Mouse (Mus musculus): ENCODE measurements around the gene Cacnb3. TPM values are rescaled to one million over a fixed set of nuclear protein-coding genes. Genes with fewer than 3 reads are reported as not detected.

Cacnb3 gene
- polyA plus RNA-seq, 1 experiment from 2014 or later: 21.9 TPM

- peak overlapping the region; percentile 36; the same call in 1 of the 2 replicates for H3K27ac ChIP-seq (ENCODE audit: low read length)
- no peak overlapping the region for H3K4me3 ChIP-seq (ENCODE audit: low read length)
- no peaks in the 10 kb centered on the region for H3K9me3 ChIP-seq (ENCODE audit: control insufficient read depth, low read length)
- no peak overlapping the region for H3K9ac ChIP-seq (ENCODE audit: low read length)
- peaks cover 30% of the 10 kb centered on the region for H3K4me1 ChIP-seq (replicated peaks; ENCODE audit: control insufficient read depth, insufficient read depth, low read length)
- H3K4me2 ChIP-seq (ENCODE audit: low read depth, low read length): no peak overlapping the region
- H3K27me3 ChIP-seq (ENCODE audit: control insufficient read depth, insufficient read depth, low read depth, low read length): peaks cover 20% of the 10 kb centered on the region
- WGBS: 38% methylated on average over 6 of the region's 6 CpGs
- no peak for ATAC-seq (ENCODE audit: low read depth)
- H3K36me3 ChIP-seq (ENCODE audit: control insufficient read depth, insufficient read depth, low read length): no peaks in the 10 kb centered on the region
Measured at GRCm38 (mm10) chr15:98629464-98629863, 1.2 kb upstream of the Cacnb3 start.

GRCm38 (mm10) chr15:98631493-98631892 lies 853 bp downstream of the Cacnb3 start:
- H3K9me3 ChIP-seq (ENCODE audit: control insufficient read depth, low read length): no peaks in the 10 kb centered on the region
- no peaks in the 10 kb centered on the region for H3K36me3 ChIP-seq (ENCODE audit: control insufficient read depth, insufficient read depth, low read length)
- peak overlapping the region; percentile 66 for H3K9ac ChIP-seq (ENCODE audit: low read length)
- WGBS: under 1% methylated on average over 17 of the region's 18 CpGs
- peak; percentile 15; the same call in 1 of the 2 replicates for ATAC-seq (ENCODE audit: low read depth)
- peak overlapping the region; percentile 53 for H3K4me3 ChIP-seq (ENCODE audit: low read length)
- peak overlapping the region; percentile 65 for H3K4me2 ChIP-seq (ENCODE audit: low read depth, low read length)
- H3K4me1 ChIP-seq (replicated peaks; ENCODE audit: control insufficient read depth, insufficient read depth, low read length): peaks cover 37% of the 10 kb centered on the region
- peaks cover 24% of the 10 kb centered on the region for H3K27me3 ChIP-seq (ENCODE audit: control insufficient read depth, insufficient read depth, low read depth, low read length)
- no peak overlapping the region for H3K27ac ChIP-seq (ENCODE audit: low read length)

- Histone ChIP-seq H3K4me2 (ENCODE audit: low read depth, low read length) (peak overlapping the region; percentile 65), H3K4me3 (ENCODE audit: low read length) (peak overlapping the region; percentile 53), H3K27ac (ENCODE audit: low read length) (no peak overlapping the region), H3K9ac (ENCODE audit: low read length) (peak overlapping the region; percentile 66), H3K27me3 (ENCODE audit: control insufficient read depth, insufficient read depth, low read depth, low read length) (peaks cover 24% of the 10 kb centered on the region), H3K9me3 (ENCODE audit: control insufficient read depth, low read length) (no peaks in the 10 kb centered on the region), H3K36me3 (ENCODE audit: control insufficient read depth, insufficient read depth, low read length) (no peaks in the 10 kb centered on the region), H3K4me1 (replicated peaks; ENCODE audit: control insufficient read depth, insufficient read depth, low read length) (peaks cover 37% of the 10 kb centered on the region)
- 0% methylated on average over 25 of the region's 25 CpGs for WGBS
- ATAC-seq (ENCODE audit: low read depth): peak; percentile 78
Measured at GRCm38 (mm10) chr15:98632107-98632744, 1.6 kb downstream of the Cacnb3 start.

- no peak overlapping the region for H3K9ac ChIP-seq (ENCODE audit: low read length)
Measured at GRCm38 (mm10) chr15:98632921-98633320, 2.3 kb downstream of the Cacnb3 start.

GRCm38 (mm10) chr15:98633822-98634470 lies 3.3 kb downstream of the Cacnb3 start:
- Histone ChIP-seq H3K27me3 (ENCODE audit: control insufficient read depth, insufficient read depth, low read depth, low read length) (peaks cover 24% of the 10 kb centered on the region), H3K4me2 (ENCODE audit: low read depth, low read length) (peak overlapping the region; percentile 95), H3K9me3 (ENCODE audit: control insufficient read depth, low read length) (no peaks in the 10 kb centered on the region), H3K27ac (ENCODE audit: low read length) (peak overlapping the region; percentile 23; the same call in 1 of the 2 replicates), H3K36me3 (ENCODE audit: control insufficient read depth, insufficient read depth, low read length) (no peaks in the 10 kb centered on the region), H3K4me3 (ENCODE audit: low read length) (peak overlapping the region; percentile 81), H3K9ac (ENCODE audit: low read length) (peak overlapping the region; percentile 84), H3K4me1 (replicated peaks; ENCODE audit: control insufficient read depth, insufficient read depth, low read length) (peaks cover 34% of the 10 kb centered on the region)
- WGBS: under 1% methylated on average over 24 of the region's 25 CpGs
- no peak; the same call in 1 of the 2 replicates for ATAC-seq (ENCODE audit: low read depth)

More at GRCm38 (mm10) chr15:98632921-98633320, 2.3 kb downstream of the Cacnb3 start:
- Histone ChIP-seq H3K27me3 (ENCODE audit: control insufficient read depth, insufficient read depth, low read depth, low read length) (peaks cover 24% of the 10 kb centered on the region), H3K36me3 (ENCODE audit: control insufficient read depth, insufficient read depth, low read length) (no peaks in the 10 kb centered on the region), H3K27ac (ENCODE audit: low read length) (no peak overlapping the region), H3K4me1 (replicated peaks; ENCODE audit: control insufficient read depth, insufficient read depth, low read length) (peaks cover 37% of the 10 kb centered on the region), H3K9me3 (ENCODE audit: control insufficient read depth, low read length) (no peaks in the 10 kb centered on the region), H3K4me2 (ENCODE audit: low read depth, low read length) (peak overlapping the region; percentile 65), H3K4me3 (ENCODE audit: low read length) (peak overlapping the region; percentile 53)
- ATAC-seq (ENCODE audit: low read depth): no peak
- 4% methylated on average over 4 of the region's 4 CpGs for WGBS

DNA sequence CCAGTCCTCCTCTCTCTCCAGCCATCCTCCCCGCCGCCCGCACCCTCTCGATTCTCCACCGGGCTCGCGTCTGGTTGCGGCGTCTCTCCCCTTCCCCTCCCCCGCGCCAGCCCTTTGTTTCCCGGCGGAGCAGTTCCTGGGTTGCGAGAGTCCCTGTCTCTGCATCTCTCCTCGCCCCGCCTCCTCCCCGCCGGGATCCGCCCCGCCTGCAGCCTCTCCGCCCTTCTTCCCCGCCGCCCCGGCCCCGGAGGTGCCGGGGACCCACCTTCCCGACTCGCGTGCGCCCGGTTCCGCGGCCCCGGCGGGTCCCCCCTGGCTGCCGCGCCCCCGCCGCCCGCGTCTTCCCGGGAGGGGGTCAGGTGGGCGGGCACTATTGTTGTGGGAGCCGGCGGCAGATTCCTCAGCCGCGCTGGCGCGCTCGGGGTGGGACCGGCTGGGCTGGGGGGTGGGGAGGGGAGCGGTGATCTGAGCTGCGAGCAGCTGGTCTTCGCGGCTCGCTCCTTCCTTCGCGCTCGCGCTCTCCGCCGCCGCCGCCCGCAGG lies 4.0 kb downstream of the Cacnb3 start:
- Histone ChIP-seq H3K36me3 (ENCODE audit: control insufficient read depth, insufficient read depth, low read length) (no peaks in the 10 kb centered on the region), H3K4me3 (ENCODE audit: low read length) (peak overlapping the region; percentile 81), H3K27me3 (ENCODE audit: control insufficient read depth, insufficient read depth, low read depth, low read length) (peaks cover 24% of the 10 kb centered on the region), H3K9ac (ENCODE audit: low read length) (peak overlapping the region; percentile 84), H3K27ac (ENCODE audit: low read length) (peak overlapping the region; percentile 60), H3K4me2 (ENCODE audit: low read depth, low read length) (peak overlapping the region; percentile 95), H3K9me3 (ENCODE audit: control insufficient read depth, low read length) (no peaks in the 10 kb centered on the region), H3K4me1 (replicated peaks; ENCODE audit: control insufficient read depth, insufficient read depth, low read length) (peaks cover 32% of the 10 kb centered on the region)
- under 1% methylated on average over 51 of the region's 65 CpGs for WGBS
- ATAC-seq (ENCODE audit: low read depth): peak; percentile 68

DNA sequence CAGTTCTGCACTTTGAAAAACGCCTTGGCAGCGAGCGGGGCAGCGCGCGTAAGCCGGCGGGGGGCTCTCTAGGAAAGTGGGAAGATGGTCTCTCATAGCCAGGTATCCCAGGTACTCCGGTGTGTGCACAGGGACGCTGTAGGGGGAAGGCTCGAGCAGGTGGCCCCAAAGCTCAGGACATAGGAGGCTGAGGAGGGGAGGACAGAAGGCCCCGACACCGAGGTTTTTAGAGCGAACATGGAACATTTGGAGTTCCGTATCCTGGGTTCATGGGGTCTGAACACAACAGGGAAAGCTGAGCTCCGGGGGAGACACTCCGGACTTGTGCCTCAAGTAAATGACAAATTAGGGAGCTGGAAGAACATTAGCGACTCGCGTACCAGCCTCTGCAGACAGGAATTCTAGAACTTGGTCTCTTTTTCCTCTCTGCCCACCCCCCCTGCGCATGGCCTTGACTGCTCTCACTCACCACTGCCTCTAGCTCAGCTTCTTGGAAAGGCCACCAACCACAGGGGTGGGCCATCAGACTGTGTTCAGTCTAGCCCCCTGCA lies 4.7 kb downstream of the Cacnb3 start:
- no peak overlapping the region for H3K27ac ChIP-seq (ENCODE audit: low read length)
- peaks cover 24% of the 10 kb centered on the region for H3K27me3 ChIP-seq (ENCODE audit: control insufficient read depth, insufficient read depth, low read depth, low read length)
- no peak for ATAC-seq (ENCODE audit: low read depth)
- H3K9ac ChIP-seq (ENCODE audit: low read length): peak overlapping the region; percentile 84
- no peaks in the 10 kb centered on the region for H3K36me3 ChIP-seq (ENCODE audit: control insufficient read depth, insufficient read depth, low read length)
- peak overlapping the region; percentile 81 for H3K4me3 ChIP-seq (ENCODE audit: low read length)
- H3K4me2 ChIP-seq (ENCODE audit: low read depth, low read length): peak overlapping the region; percentile 95
- H3K9me3 ChIP-seq (ENCODE audit: control insufficient read depth, low read length): no peaks in the 10 kb centered on the region
- peaks cover 29% of the 10 kb centered on the region for H3K4me1 ChIP-seq (replicated peaks; ENCODE audit: control insufficient read depth, insufficient read depth, low read length)
- WGBS: 2% methylated on average over 21 of the region's 21 CpGs

DNA sequence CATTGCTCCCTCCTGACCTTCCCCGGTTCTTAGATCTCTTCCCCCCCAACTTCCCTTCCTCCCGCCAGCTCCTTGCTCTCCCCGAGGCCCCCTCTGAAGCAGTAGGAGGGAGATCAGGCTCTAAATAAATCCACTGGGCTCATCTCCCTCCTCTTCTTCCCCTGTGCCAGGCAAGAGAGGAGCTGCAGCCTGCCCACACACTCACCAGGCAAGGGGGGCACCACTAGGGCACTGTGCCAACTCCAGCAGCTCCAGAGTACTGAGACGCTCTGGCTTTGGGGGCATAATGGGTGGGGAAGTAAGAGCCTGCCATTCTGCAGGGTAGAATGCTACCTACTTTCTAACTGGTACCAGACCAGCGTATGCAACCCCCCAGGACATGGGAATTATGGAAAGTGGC lies 5.9 kb downstream of the Cacnb3 start:
- peaks cover 19% of the 10 kb centered on the region for H3K27me3 ChIP-seq (ENCODE audit: control insufficient read depth, insufficient read depth, low read depth, low read length)
- 0 out of 2 replicates have a peak, but pooled peaks cover 3% of the 10 kb centered on the region for H3K36me3 ChIP-seq (ENCODE audit: control insufficient read depth, insufficient read depth, low read length)
- H3K27ac ChIP-seq (ENCODE audit: low read length): no peak overlapping the region
- H3K4me2 ChIP-seq (ENCODE audit: low read depth, low read length): no peak overlapping the region
- no peak overlapping the region for H3K9ac ChIP-seq (ENCODE audit: low read length)
- H3K4me1 ChIP-seq (replicated peaks; ENCODE audit: control insufficient read depth, insufficient read depth, low read length): peaks cover 26% of the 10 kb centered on the region
- no peak for ATAC-seq (ENCODE audit: low read depth)
- no peak overlapping the region for H3K4me3 ChIP-seq (ENCODE audit: low read length)
- H3K9me3 ChIP-seq (ENCODE audit: control insufficient read depth, low read length): no peaks in the 10 kb centered on the region
- WGBS: 58% methylated on average over 5 of the region's 5 CpGs

DNA sequence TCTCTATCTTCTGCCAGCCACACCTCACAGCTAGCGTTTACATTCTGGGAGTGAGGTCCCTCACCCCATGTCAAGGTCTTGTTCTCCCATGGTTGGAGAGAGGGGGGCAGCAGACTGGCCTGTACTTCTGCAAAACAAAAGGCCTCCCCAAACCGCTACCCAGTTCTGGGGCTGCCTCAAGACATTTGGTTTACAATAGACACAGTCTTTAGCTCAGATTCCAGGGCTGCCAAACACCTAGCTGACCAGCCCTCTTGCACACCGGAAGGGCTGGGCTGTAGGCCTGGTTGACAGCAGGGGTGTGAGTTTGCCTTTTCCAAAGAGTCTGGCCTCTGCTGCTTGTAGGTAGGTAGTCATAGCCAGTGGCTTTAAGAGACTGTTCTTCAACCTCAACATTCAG lies 6.5 kb downstream of the Cacnb3 start:
- no peak for ATAC-seq (ENCODE audit: low read depth)
- no peak overlapping the region for H3K4me3 ChIP-seq (ENCODE audit: low read length)
- H3K36me3 ChIP-seq (ENCODE audit: control insufficient read depth, insufficient read depth, low read length): peaks cover 7% of the 10 kb centered on the region; the same call in 1 of the 2 replicates
- H3K4me2 ChIP-seq (ENCODE audit: low read depth, low read length): no peak overlapping the region
- H3K9me3 ChIP-seq (ENCODE audit: control insufficient read depth, low read length): no peaks in the 10 kb centered on the region
- peaks cover 19% of the 10 kb centered on the region for H3K27me3 ChIP-seq (ENCODE audit: control insufficient read depth, insufficient read depth, low read depth, low read length)
- no peak overlapping the region for H3K9ac ChIP-seq (ENCODE audit: low read length)
- no peak overlapping the region for H3K27ac ChIP-seq (ENCODE audit: low read length)
- 54% methylated on average over 3 of the region's 3 CpGs for WGBS
- peaks cover 21% of the 10 kb centered on the region for H3K4me1 ChIP-seq (replicated peaks; ENCODE audit: control insufficient read depth, insufficient read depth, low read length)
